Mouse (Mus musculus): ENCODE data around the gene Pdzrn3. TPM values are rescaled to one million over a fixed set of nuclear protein-coding genes. Genes with fewer than 3 reads are reported as not detected.

Pdzrn3 gene
- polyA plus RNA-seq, 1 experiment from 2014 or later = 9.2 TPM

GRCm38 (mm10) chr6:101296280-101296679 is 81.4 kb downstream of the Pdzrn3 start:
- H3K9me3 ChIP-seq (replicated peaks) = no peaks in the 10 kb centered on the region
- 24% methylated on average over 8 of the region's 8 CpGs for WGBS
- DNase-seq (ENCODE audit: low spot score) = peak; percentile 47
- H3K27ac ChIP-seq = peak overlapping the region; percentile 70
- no peaks in the 10 kb centered on the region for H3K27me3 ChIP-seq (ENCODE audit: low read depth, poor library complexity, severe bottlenecking)
- H3K4me3 ChIP-seq = no peak overlapping the region
- no peaks in the 10 kb centered on the region for H3K36me3 ChIP-seq
- peaks cover 66% of the 10 kb centered on the region for H3K4me1 ChIP-seq

- DNase-seq (ENCODE audit: low spot score) = peak; percentile 63
- Histone ChIP-seq H3K4me1 (peaks cover 96% of the 10 kb centered on the region), H3K9me3 (replicated peaks) (no peaks in the 10 kb centered on the region), H3K27ac (peak overlapping the region; percentile 80), H3K4me3 (no peak overlapping the region), H3K27me3 (ENCODE audit: low read depth, poor library complexity, severe bottlenecking) (no peaks in the 10 kb centered on the region), H3K36me3 (no peaks in the 10 kb centered on the region)
- 54% methylated on average over 12 of the region's 12 CpGs for WGBS
Observed at GRCm38 (mm10) chr6:101293036-101293572, 84.6 kb downstream of the Pdzrn3 start.

DNA sequence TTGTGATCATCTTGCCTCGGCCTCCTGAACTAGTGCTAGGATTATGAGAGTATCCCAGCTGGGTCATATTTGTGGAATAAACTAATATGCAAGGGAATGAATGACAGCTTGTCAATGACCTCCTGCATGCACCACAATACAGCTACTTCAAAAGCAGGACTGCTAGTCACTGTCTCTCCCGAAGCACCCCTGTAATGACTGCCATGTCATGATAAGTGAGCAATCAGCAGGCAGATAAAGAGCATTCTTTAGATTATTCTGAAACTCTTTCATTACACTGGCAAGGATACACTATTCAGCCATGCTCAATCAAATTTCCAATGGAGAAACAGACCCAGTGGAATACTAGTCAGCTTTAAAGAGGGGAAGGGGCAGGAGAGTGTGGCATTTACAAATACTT is 85.8 kb downstream of the Pdzrn3 start:
- Histone ChIP-seq H3K36me3 (no peaks in the 10 kb centered on the region), H3K4me1 (peaks cover 98% of the 10 kb centered on the region), H3K4me3 (no peak overlapping the region), H3K27ac (no peak overlapping the region), H3K27me3 (ENCODE audit: low read depth, poor library complexity, severe bottlenecking) (no peaks in the 10 kb centered on the region), H3K9me3 (replicated peaks) (no peaks in the 10 kb centered on the region)
- WGBS = 67% methylated on average over 2 of the region's 2 CpGs
- no peak for DNase-seq (ENCODE audit: low spot score)

DNA sequence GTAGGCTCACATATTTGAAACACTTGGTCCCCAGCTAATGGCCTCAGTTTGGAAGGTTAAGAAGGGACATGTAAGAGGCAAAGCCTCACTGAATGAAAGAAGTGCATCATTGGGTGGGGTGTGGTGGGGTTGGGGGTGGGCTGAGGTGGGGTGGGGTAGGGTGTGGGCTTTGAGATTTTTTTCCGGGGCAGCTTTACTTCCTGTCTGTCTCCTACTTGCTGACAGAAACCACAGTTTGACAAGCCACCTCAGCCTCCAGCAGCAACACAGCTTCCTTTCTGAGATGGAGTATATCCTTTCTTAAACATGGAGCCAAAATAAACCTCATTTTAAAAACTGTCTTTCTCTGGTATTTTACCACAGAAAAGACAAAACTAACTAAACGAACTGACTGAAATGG is 87.5 kb downstream of the Pdzrn3 start:
- Histone ChIP-seq H3K36me3 (no peaks in the 10 kb centered on the region), H3K4me3 (no peak overlapping the region), H3K27me3 (ENCODE audit: low read depth, poor library complexity, severe bottlenecking) (no peaks in the 10 kb centered on the region), H3K4me1 (peaks cover 90% of the 10 kb centered on the region), H3K9me3 (replicated peaks) (no peaks in the 10 kb centered on the region), H3K27ac (no peak overlapping the region)
- no peak for DNase-seq (ENCODE audit: low spot score)
- 60% methylated on average over 2 of the region's 2 CpGs for WGBS

GRCm38 (mm10) chr6:101289428-101289827 is 88.3 kb downstream of the Pdzrn3 start:
- no peak for DNase-seq (ENCODE audit: low spot score)
- 80% methylated on average over 4 of the region's 4 CpGs for WGBS
- Histone ChIP-seq H3K27me3 (ENCODE audit: low read depth, poor library complexity, severe bottlenecking) (no peaks in the 10 kb centered on the region), H3K27ac (no peak overlapping the region; the same call in 1 of the 2 replicates), H3K36me3 (no peaks in the 10 kb centered on the region), H3K4me1 (peaks cover 90% of the 10 kb centered on the region), H3K4me3 (no peak overlapping the region), H3K9me3 (replicated peaks) (no peaks in the 10 kb centered on the region)

GRCm38 (mm10) chr6:101287566-101288173 is 90.0 kb downstream of the Pdzrn3 start:
- no peaks in the 10 kb centered on the region for H3K27me3 ChIP-seq (ENCODE audit: low read depth, poor library complexity, severe bottlenecking)
- peaks cover 90% of the 10 kb centered on the region for H3K4me1 ChIP-seq

GRCm38 (mm10) chr6:101287077-101287476 is 90.6 kb downstream of the Pdzrn3 start:
- no peaks in the 10 kb centered on the region for H3K9me3 ChIP-seq (replicated peaks)
- no peaks in the 10 kb centered on the region for H3K27me3 ChIP-seq (ENCODE audit: low read depth, poor library complexity, severe bottlenecking)
- peaks cover 91% of the 10 kb centered on the region for H3K4me1 ChIP-seq
- 85% methylated on average over 2 of the region's 2 CpGs for WGBS
- H3K36me3 ChIP-seq = no peaks in the 10 kb centered on the region
- DNase-seq (ENCODE audit: low spot score) = no peak
- no peak overlapping the region for H3K4me3 ChIP-seq
- no peak overlapping the region for H3K27ac ChIP-seq

More at GRCm38 (mm10) chr6:101287566-101288173, 90.0 kb downstream of the Pdzrn3 start:
- WGBS = 52% methylated on average over 5 of the region's 5 CpGs
- Histone ChIP-seq H3K36me3 (no peaks in the 10 kb centered on the region), H3K9me3 (replicated peaks) (no peaks in the 10 kb centered on the region), H3K27ac (no peak overlapping the region), H3K4me3 (no peak overlapping the region)
- DNase-seq (ENCODE audit: low spot score) = no peak

DNA sequence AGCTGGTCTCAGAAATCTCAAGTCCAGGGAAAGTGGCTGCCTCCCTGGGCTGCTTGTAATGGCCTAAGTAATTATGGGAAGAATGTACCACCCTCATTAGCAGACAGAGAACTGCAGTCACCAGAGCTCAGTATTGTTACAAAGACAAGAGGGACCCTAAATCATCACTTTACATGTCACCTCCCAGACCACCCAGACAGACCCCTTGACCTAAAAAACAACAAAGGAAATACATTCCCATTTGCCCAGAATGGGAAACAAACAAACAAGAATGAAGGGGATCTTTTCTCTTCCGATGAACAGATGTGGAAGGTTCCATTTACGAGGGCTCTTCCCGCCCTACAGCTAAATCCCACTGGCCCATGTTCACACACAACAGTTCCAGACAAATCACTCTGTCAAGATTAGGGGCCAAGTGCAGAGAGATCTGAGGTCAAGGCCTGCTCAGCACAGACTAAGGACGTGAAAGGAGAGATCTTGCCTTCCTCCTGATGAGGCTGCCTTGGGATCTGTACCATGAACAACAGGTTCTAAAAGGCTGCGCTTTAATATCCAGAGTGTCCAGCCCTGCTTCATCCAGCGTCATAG is 93.2 kb downstream of the Pdzrn3 start:
- Histone ChIP-seq H3K36me3 (no peaks in the 10 kb centered on the region), H3K4me1 (peaks cover 91% of the 10 kb centered on the region), H3K27ac (peak overlapping the region; percentile 70), H3K4me3 (no peak overlapping the region), H3K9me3 (replicated peaks) (no peaks in the 10 kb centered on the region), H3K27me3 (ENCODE audit: low read depth, poor library complexity, severe bottlenecking) (no peaks in the 10 kb centered on the region)
- DNase-seq (ENCODE audit: low spot score) = no peak
- WGBS = 33% methylated on average over 6 of the region's 6 CpGs

DNA sequence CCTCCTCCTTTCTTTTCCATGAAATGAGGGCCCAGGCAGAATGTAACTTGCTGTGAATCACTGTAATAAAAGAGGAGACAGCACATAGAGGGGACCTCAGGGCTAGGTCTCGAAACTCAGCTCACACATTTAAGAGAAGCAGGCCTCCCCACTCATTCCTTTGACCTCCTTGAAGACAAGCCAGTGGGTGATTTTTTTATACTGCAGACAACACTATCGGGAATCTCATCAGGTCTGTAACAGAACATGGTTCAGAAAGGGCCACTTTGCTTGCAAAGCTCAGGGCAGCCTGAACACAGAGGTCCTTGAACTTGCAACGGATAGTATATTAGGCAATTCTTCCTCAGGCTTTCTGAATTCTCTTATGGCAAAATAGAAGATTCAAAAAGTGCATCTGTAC is 93.8 kb downstream of the Pdzrn3 start:
- no peaks in the 10 kb centered on the region for H3K27me3 ChIP-seq (ENCODE audit: low read depth, poor library complexity, severe bottlenecking)
- WGBS = 61% methylated on average over 3 of the region's 3 CpGs
- peaks cover 90% of the 10 kb centered on the region for H3K4me1 ChIP-seq

GRCm38 (mm10) chr6:101281644-101282043 is 96.1 kb downstream of the Pdzrn3 start:
- no peaks in the 10 kb centered on the region for H3K36me3 ChIP-seq
- H3K27ac ChIP-seq = peak overlapping the region; percentile 53; the same call in 1 of the 2 replicates
- no peaks in the 10 kb centered on the region for H3K9me3 ChIP-seq (replicated peaks)
- H3K4me3 ChIP-seq = no peak overlapping the region
- 43% methylated on average over 3 of the region's 3 CpGs for WGBS
- DNase-seq (ENCODE audit: low spot score) = no peak
- peaks cover 81% of the 10 kb centered on the region for H3K4me1 ChIP-seq
- no peaks in the 10 kb centered on the region for H3K27me3 ChIP-seq (ENCODE audit: low read depth, poor library complexity, severe bottlenecking)

More for the DNA sequence above, 93.8 kb downstream of the Pdzrn3 start:
- no peaks in the 10 kb centered on the region for H3K36me3 ChIP-seq
- DNase-seq (ENCODE audit: low spot score) = no peak
- peak overlapping the region; percentile 70; the same call in 1 of the 2 replicates for H3K27ac ChIP-seq
- H3K4me3 ChIP-seq = no peak overlapping the region
- H3K9me3 ChIP-seq (replicated peaks) = no peaks in the 10 kb centered on the region

GRCm38 (mm10) chr6:101280811-101281218 is 96.9 kb downstream of the Pdzrn3 start:
- DNase-seq (ENCODE audit: low spot score) = no peak
- Histone ChIP-seq H3K9me3 (replicated peaks) (no peaks in the 10 kb centered on the region), H3K4me3 (no peak overlapping the region), H3K4me1 (peaks cover 81% of the 10 kb centered on the region), H3K27ac (peak overlapping the region; percentile 15), H3K36me3 (no peaks in the 10 kb centered on the region), H3K27me3 (ENCODE audit: low read depth, poor library complexity, severe bottlenecking) (no peaks in the 10 kb centered on the region)
- 19% methylated on average over 9 of the region's 9 CpGs for WGBS

GRCm38 (mm10) chr6:101278286-101278932 is 99.3 kb downstream of the Pdzrn3 start:
- WGBS = 84% methylated on average over 13 of the region's 13 CpGs
- H3K27me3 ChIP-seq (ENCODE audit: low read depth, poor library complexity, severe bottlenecking) = no peaks in the 10 kb centered on the region
- H3K4me1 ChIP-seq = peaks cover 62% of the 10 kb centered on the region
- H3K27ac ChIP-seq = no peak overlapping the region; the same call in 1 of the 2 replicates
- no peak overlapping the region for H3K4me3 ChIP-seq
- H3K36me3 ChIP-seq = no peaks in the 10 kb centered on the region
- no peaks in the 10 kb centered on the region for H3K9me3 ChIP-seq (replicated peaks)
- DNase-seq (ENCODE audit: low spot score) = no peak

DNA sequence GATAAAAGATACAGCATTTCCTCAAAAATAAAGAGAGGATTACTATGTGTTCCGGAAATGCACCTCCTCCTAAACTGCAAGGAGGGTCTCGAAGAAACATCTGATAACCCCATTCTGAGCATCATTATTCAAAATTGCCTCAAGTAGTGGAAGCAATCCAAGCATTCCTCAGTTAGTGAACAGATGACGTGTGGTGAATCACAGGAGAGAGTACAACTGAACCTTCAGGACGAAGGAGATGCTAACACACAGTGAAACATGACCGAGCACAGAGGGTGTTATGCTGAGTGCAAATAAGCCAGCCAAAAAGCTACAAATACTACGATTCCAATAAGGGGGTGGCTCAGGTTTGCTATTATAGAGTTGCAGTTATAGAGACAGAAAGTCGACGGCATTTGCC is 101.4 kb downstream of the Pdzrn3 start:
- peaks cover 5% of the 10 kb centered on the region; the same call in 1 of the 2 replicates for H3K36me3 ChIP-seq
- no peaks in the 10 kb centered on the region for H3K9me3 ChIP-seq (replicated peaks)
- H3K4me1 ChIP-seq = peaks cover 55% of the 10 kb centered on the region
- 0 out of 2 replicates have a peak, but pooled peaks cover 3% of the 10 kb centered on the region for H3K27me3 ChIP-seq (ENCODE audit: low read depth, poor library complexity, severe bottlenecking)
- 89% methylated on average over 8 of the region's 8 CpGs for WGBS
- H3K4me3 ChIP-seq = no peak overlapping the region
- no peak overlapping the region for H3K27ac ChIP-seq
- DNase-seq (ENCODE audit: low spot score) = no peak

All from limb, embryonic 10.5 days (tissue).